Mouse (Mus musculus) liver, embryonic 13.5 days (tissue): ENCODE results near the gene Mdga1. TPM values are rescaled to one million over a fixed set of nuclear protein-coding genes. Genes with fewer than 3 reads are reported as not detected.

Experiments used
- ATAC-seq: fragments of 200-750 bp; cut with Nextera tagmentation; 2 replicates; pipeline ENCODE4 v1.8.0; 2017; ENCODE audit warnings: low read depth, mild to moderate bottlenecking, moderate number of reproducible peaks, moderate library complexity
- DNase-seq: peaks from one replicate; pipeline ENCODE4 v3.0.0; 2022
- H3K27ac ChIP-seq: fragments of 300-500 bp; sonication (generic); 2 replicates; pipeline ENCODE4 v1.5.1; 2015; ENCODE audit warnings: moderate library complexity, mild to moderate bottlenecking, inconsistent platforms
- H3K27me3 ChIP-seq: fragments of 300-500 bp; sonication (generic); 2 replicates; pipeline ENCODE4 v1.6.1; 2015; ENCODE audit warnings: mild to moderate bottlenecking, inconsistent platforms
- H3K36me3 ChIP-seq: fragments of 300-500 bp; sonication (generic); 2 replicates; pipeline ENCODE4 v1.6.1; 2015; ENCODE audit warnings: mild to moderate bottlenecking, inconsistent platforms
- H3K4me1 ChIP-seq: fragments of 300-500 bp; sonication (generic); replicated peaks from 2 replicates; pipeline ENCODE4 v1.6.1; 2015; ENCODE audit warnings: inconsistent platforms
- H3K4me2 ChIP-seq: fragments of 300-500 bp; sonication (generic); 2 replicates; pipeline ENCODE4 v1.6.1; 2015; ENCODE audit warnings: inconsistent platforms, mild to moderate bottlenecking, moderate library complexity
- H3K4me3 ChIP-seq: fragments of 300-500 bp; sonication (generic); replicated peaks from 2 replicates; pipeline ENCODE4 v1.5.1; 2015; ENCODE audit warnings: mild to moderate bottlenecking, inconsistent platforms
- H3K9ac ChIP-seq: fragments of 300-500 bp; sonication (generic); 2 replicates; pipeline ENCODE4 v1.6.1; 2015; ENCODE audit warnings: mild to moderate bottlenecking, inconsistent platforms
- H3K9me3 ChIP-seq: fragments of 300-500 bp; sonication (generic); replicated peaks from 2 replicates; pipeline ENCODE4 v1.6.1; 2016; ENCODE audit warnings: inconsistent platforms
- WGBS: fragments of 180-500 bp; shearing (Covaris S2); methylation state at CpG from one replicate; pipeline ENCODE4 v1.1.7; 2015; ENCODE audit not compliant: insufficient replicate concordance; 5-methylcytosine and 5-hydroxymethylcytosine counted together
- polyA plus RNA-seq: library from polyadenylated mRNA; unstranded; fragments of >200 nt; fragmentation: Nextera tagmentation; extraction: Ambion mirVana; gene quantifications from 2 replicates; pipeline ENCODE4 v1.2.1, GENCODE M21; 2015

Gene Mdga1
- polyA plus RNA-seq: 1.0 and 1.1 TPM in 2 replicates

DNA sequence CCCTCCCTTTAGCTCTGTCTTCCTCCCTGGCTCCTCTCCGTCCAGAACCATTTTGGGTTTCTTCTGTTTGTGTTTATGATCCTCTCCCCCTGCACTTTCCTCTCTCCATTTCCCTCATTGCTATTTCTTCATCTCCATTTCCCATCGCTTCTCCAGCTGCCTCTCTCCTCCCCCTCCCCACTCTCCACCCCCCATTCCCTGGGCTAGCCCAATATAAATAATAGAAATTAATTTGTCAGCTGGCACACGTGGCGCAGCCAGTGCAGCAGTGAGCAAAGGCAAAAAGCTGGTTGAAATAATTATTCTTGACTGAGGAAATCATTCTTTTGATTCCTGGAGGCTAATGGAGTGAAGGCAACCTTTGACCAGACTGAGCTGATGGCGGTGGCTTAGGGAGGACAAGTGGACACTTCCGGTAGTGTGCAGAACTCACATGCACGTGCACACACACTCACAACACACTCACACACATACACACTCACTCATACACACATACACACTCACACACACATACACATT is at the start of gene Mdga1:
Gene Mdga1, minus strand, starts transcription at position 51 of the 519 bp plus-strand sequence.
- 69% methylated on average over 7 of the region's 7 CpGs for WGBS

GRCm38 (mm10) chr17:30018927-30019610 is 49.2 kb upstream of the Mdga1 start:
- Histone ChIP-seq H3K27me3 (no peaks in the 10 kb centered on the region), H3K9me3 (no peaks in the 10 kb centered on the region), H3K4me3 (no peak overlapping the region), H3K4me1 (peaks cover 11% of the 10 kb centered on the region; the same call in 1 of the 2 replicates), H3K36me3 (0 out of 2 replicates have a peak, but pooled peaks cover 7% of the 10 kb centered on the region), H3K27ac (no peak overlapping the region), H3K9ac (no peak overlapping the region), H3K4me2 (no peak overlapping the region)
- DNase-seq: no peak
- 74% methylated on average over 12 of the region's 12 CpGs for WGBS
- no peak for ATAC-seq

More for the DNA sequence above, at the start of gene Mdga1:
- Histone ChIP-seq H3K27me3 (peaks cover 18% of the 10 kb centered on the region), H3K27ac (no peak within 1 kb of the TSS), H3K4me3 (no peak within 1 kb of the TSS), H3K4me1 (no peaks in the 10 kb centered on the region), H3K9me3 (no peaks in the 10 kb centered on the region), H3K4me2 (no peak within 1 kb of the TSS), H3K9ac (no peak within 1 kb of the TSS), H3K36me3 (no peaks in the 10 kb centered on the region)
- no peak for ATAC-seq
- DNase-seq: no peak

GRCm38 (mm10) chr17:30014660-30015059 is 44.8 kb upstream of the Mdga1 start:
- Histone ChIP-seq H3K9me3 (no peaks in the 10 kb centered on the region), H3K4me2 (no peak overlapping the region), H3K27me3 (no peaks in the 10 kb centered on the region), H3K27ac (no peak overlapping the region), H3K36me3 (peaks cover 8% of the 10 kb centered on the region; the same call in 1 of the 2 replicates), H3K9ac (no peak overlapping the region), H3K4me3 (no peak overlapping the region), H3K4me1 (peaks cover 18% of the 10 kb centered on the region)
- ATAC-seq (no peak), DNase-seq (no peak)
- WGBS: 80% methylated on average over 4 of the region's 4 CpGs

- ATAC-seq (no peak), DNase-seq (no peak)
- H3K4me2 ChIP-seq: peak overlapping the region; percentile 35; the same call in 1 of the 2 replicates
- no peaks in the 10 kb centered on the region; the same call in 1 of the 2 replicates for H3K36me3 ChIP-seq
- H3K4me3 ChIP-seq: no peak overlapping the region
- no peaks in the 10 kb centered on the region for H3K27me3 ChIP-seq
- no peaks in the 10 kb centered on the region for H3K9me3 ChIP-seq
- H3K4me1 ChIP-seq: peaks cover 45% of the 10 kb centered on the region
- no peak overlapping the region for H3K9ac ChIP-seq
- peak overlapping the region; percentile 10; the same call in 1 of the 2 replicates for H3K27ac ChIP-seq
These were observed 38.5 kb upstream of the Mdga1 start for GRCm38 (mm10) chr17:30008392-30008791.

- Histone ChIP-seq H3K4me1 (peaks cover 50% of the 10 kb centered on the region), H3K27me3 (no peaks in the 10 kb centered on the region), H3K4me3 (no peak overlapping the region), H3K9ac (no peak overlapping the region), H3K9me3 (no peaks in the 10 kb centered on the region), H3K36me3 (no peaks in the 10 kb centered on the region; the same call in 1 of the 2 replicates), H3K27ac (peak overlapping the region; percentile 29; the same call in 1 of the 2 replicates), H3K4me2 (peak overlapping the region; percentile 35)
- ATAC-seq (no peak), DNase-seq (no peak)
- 61% methylated on average over 6 of the region's 6 CpGs for WGBS
These were observed 38.0 kb upstream of the Mdga1 start for GRCm38 (mm10) chr17:30007883-30008282.

- ATAC-seq (no peak), DNase-seq (no peak)
- Histone ChIP-seq H3K4me2 (peak overlapping the region; percentile 35), H3K27me3 (no peaks in the 10 kb centered on the region), H3K27ac (peak overlapping the region; percentile 39; the same call in 1 of the 2 replicates), H3K9me3 (no peaks in the 10 kb centered on the region), H3K9ac (peak overlapping the region; percentile 29), H3K4me3 (peak overlapping the region; percentile 14; the same call in 1 of the 2 replicates), H3K36me3 (no peaks in the 10 kb centered on the region), H3K4me1 (peaks cover 50% of the 10 kb centered on the region)
- 71% methylated on average over 2 of the region's 2 CpGs for WGBS
These were observed 37.0 kb upstream of the Mdga1 start for GRCm38 (mm10) chr17:30006877-30007276.

- ATAC-seq (no peak; the same call in 1 of the 2 replicates), DNase-seq (peak; percentile 13)
- H3K4me3 ChIP-seq: peak overlapping the region; percentile 98
- 0% methylated on average over 11 of the region's 19 CpGs for WGBS
- no peaks in the 10 kb centered on the region for H3K27me3 ChIP-seq
- H3K4me1 ChIP-seq: peaks cover 50% of the 10 kb centered on the region
- peak overlapping the region; percentile 99 for H3K9ac ChIP-seq
- peak overlapping the region; percentile 99 for H3K27ac ChIP-seq
- peak overlapping the region; percentile 91 for H3K4me2 ChIP-seq
- H3K36me3 ChIP-seq: no peaks in the 10 kb centered on the region
- no peaks in the 10 kb centered on the region for H3K9me3 ChIP-seq
These were observed 35.6 kb upstream of the Mdga1 start for GRCm38 (mm10) chr17:30005451-30005941.

DNA sequence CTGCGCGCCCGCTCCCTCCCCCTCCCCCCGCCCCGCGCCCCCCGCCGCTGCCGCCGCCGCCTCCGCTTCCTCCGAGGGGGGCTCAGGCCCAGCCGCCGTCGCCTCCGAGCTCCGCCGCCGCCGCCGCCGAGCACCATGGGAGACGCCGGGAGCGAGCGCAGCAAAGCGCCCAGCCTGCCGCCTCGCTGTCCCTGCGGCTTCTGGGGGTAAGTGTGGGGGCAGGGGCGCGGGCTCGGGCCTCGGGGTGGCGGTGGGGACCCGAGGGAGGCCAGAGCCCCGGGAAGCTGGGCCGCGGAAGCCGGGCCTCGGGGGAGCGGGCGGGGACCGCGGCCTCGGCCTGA is 35.2 kb upstream of the Mdga1 start:
- Histone ChIP-seq H3K4me3 (peak overlapping the region; percentile 98), H3K27ac (peak overlapping the region; percentile 99), H3K36me3 (no peaks in the 10 kb centered on the region), H3K4me2 (peak overlapping the region; percentile 91), H3K27me3 (no peaks in the 10 kb centered on the region), H3K9ac (peak overlapping the region; percentile 99), H3K9me3 (no peaks in the 10 kb centered on the region), H3K4me1 (peaks cover 47% of the 10 kb centered on the region)
- peak; percentile 3; the same call in 1 of the 2 replicates for ATAC-seq
- under 1% methylated on average over 35 of the region's 47 CpGs for WGBS
- DNase-seq: no peak

GRCm38 (mm10) chr17:30004203-30005102 is 34.6 kb upstream of the Mdga1 start, which contains the start of gene Zfand3:
TSS of gene Zfand3 (plus strand) at chr17:30004733.
- Histone ChIP-seq H3K27me3 (no peaks in the 10 kb centered on the region), H3K27ac (peak within 1 kb of the TSS; percentile 99), H3K9me3 (no peaks in the 10 kb centered on the region), H3K4me2 (peak within 1 kb of the TSS; percentile 91), H3K9ac (peak within 1 kb of the TSS; percentile 99), H3K4me3 (peak within 1 kb of the TSS; percentile 98), H3K4me1 (peaks cover 42% of the 10 kb centered on the region), H3K36me3 (no peaks in the 10 kb centered on the region)
- under 1% methylated on average over 62 of the region's 93 CpGs for WGBS
- DNase-seq: peak; percentile 87
- peak; percentile 89 for ATAC-seq

DNA sequence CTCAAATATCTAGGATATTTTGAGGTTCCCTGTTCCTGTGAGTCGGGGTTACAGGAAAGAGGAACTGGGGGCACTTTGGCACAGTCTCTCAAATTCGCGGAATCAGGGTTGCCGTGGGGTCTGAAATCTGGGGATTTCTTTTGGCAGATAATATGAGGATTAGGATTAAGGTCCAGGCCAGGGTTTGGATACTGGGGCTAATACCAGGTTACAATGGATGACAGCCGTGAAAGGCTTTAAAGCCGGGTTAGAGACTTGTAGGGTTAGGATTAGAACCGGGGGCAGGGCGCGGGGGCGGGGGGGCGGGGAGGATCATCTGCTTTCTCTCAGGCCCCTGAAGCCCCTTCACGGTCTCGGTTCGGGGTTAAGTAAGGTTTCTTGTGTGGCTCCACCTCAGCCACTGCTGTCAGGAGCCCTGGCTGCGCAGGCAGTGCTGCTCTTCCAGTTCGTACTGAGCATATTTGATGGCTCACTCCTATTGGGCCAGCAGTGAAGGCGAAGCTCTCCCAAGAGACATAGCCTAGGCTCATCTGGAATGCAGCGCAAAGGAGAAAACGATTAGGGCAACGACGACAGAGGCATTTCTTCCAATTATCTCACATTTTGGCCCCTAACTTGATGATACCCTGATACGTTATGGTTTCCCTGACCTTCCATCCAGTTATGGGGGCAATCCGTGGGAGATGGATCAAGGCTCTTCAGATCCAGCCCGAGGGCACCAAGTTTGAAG is 28.8 kb upstream of the Mdga1 start:
- WGBS: 67% methylated on average over 24 of the region's 24 CpGs
- H3K4me1 ChIP-seq: peaks cover 8% of the 10 kb centered on the region
- H3K9ac ChIP-seq: no peak overlapping the region
- H3K36me3 ChIP-seq: no peaks in the 10 kb centered on the region
- H3K9me3 ChIP-seq: no peaks in the 10 kb centered on the region
- H3K27me3 ChIP-seq: no peaks in the 10 kb centered on the region
- no peak overlapping the region for H3K4me2 ChIP-seq
- H3K27ac ChIP-seq: no peak overlapping the region
- ATAC-seq: no peak
- H3K4me3 ChIP-seq: no peak overlapping the region
- no peak for DNase-seq
